Mouse (Mus musculus) lung, embryonic 14.5 days (tissue): ENCODE measurements around the gene Rab8b. TPM values are rescaled to one million over a fixed set of nuclear protein-coding genes. Genes with fewer than 3 reads are reported as not detected.
"Not testable (repeated sequence)": the region's sequence is repeated elsewhere in the genome, so short reads cannot be mapped to it uniquely, and the experiment has no call there.

ENCODE experiments used
- ATAC-seq: fragments of 200-750 bp; cut with Nextera tagmentation; 2 replicates; pipeline ENCODE4 v1.8.0; 2017; ENCODE audit warnings: mild to moderate bottlenecking, moderate TSS enrichment, moderate library complexity; ENCODE audit not compliant: insufficient read depth
- DNase-seq: peaks from one replicate; pipeline ENCODE4 v3.0.0-alpha.2; 2015
- H3K27ac ChIP-seq: fragments of 300-500 bp; sonication (generic); 2 replicates; pipeline ENCODE4 v1.5.1; 2014; ENCODE audit warnings: low read depth, mild to moderate bottlenecking, moderate library complexity
- H3K27me3 ChIP-seq: fragments of 300-500 bp; sonication (generic); 2 replicates; pipeline ENCODE4 v1.6.1; 2014; ENCODE audit warnings: low read length, control low read depth; ENCODE audit not compliant: insufficient read depth
- H3K36me3 ChIP-seq: fragments of 300-500 bp; sonication (generic); 2 replicates; pipeline ENCODE4 v1.6.1; 2014; ENCODE audit warnings: control low read depth; ENCODE audit not compliant: insufficient read depth
- H3K4me1 ChIP-seq: fragments of 300-500 bp; sonication (generic); 2 replicates; pipeline ENCODE4 v1.6.1; 2014; ENCODE audit warnings: antibody characterized with exemption, control low read depth; ENCODE audit not compliant: insufficient read depth
- H3K4me2 ChIP-seq: fragments of 300-500 bp; sonication (generic); 2 replicates; pipeline ENCODE4 v1.6.1; 2014; ENCODE audit warnings: mild to moderate bottlenecking
- H3K4me3 ChIP-seq: fragments of 300-500 bp; sonication (generic); 2 replicates; pipeline ENCODE4 v1.5.1; 2014; ENCODE audit warnings: low read depth, low read length
- H3K9ac ChIP-seq: fragments of 300-500 bp; sonication (generic); 2 replicates; pipeline ENCODE4 v1.6.1; 2014
- H3K9me3 ChIP-seq: fragments of 300-500 bp; sonication (generic); 2 replicates; pipeline ENCODE4 v1.6.1; 2016; ENCODE audit warnings: low read depth, low read length, control low read depth
- CTCF ChIP-seq: IDR thresholded peaks from 2 replicates; pipeline ENCODE4 v1.5.1; 2016; ENCODE audit warnings: antibody characterized with exemption, low read depth
- WGBS: fragments of 180-500 bp; shearing (Covaris S2); extraction: QIAGEN DNeasy Blood & Tissue Kit; methylation state at CpG from one replicate; pipeline ENCODE4 v1.1.7; 2014; 5-methylcytosine and 5-hydroxymethylcytosine counted together
- polyA plus RNA-seq: library from polyadenylated mRNA; unstranded; fragments of >200 nt; fragmentation: Nextera tagmentation; extraction: Ambion mirVana; gene quantifications from 2 replicates; pipeline ENCODE4 v1.2.1, GENCODE M21; 2014

Gene Rab8b
- polyA plus RNA-seq, 1 experiment from 2014 or later, result 35.0 TPM

- H3K27me3 ChIP-seq, result no peaks in the 10 kb centered on the region
- no peak overlapping the region; the same call in 1 of the 2 replicates for H3K27ac ChIP-seq
- no peak for DNase-seq
- peaks cover 21% of the 10 kb centered on the region for H3K4me1 ChIP-seq
- H3K4me2 ChIP-seq, result peak overlapping the region; percentile 84
- no peak for ATAC-seq
- H3K9me3 ChIP-seq, result no peaks in the 10 kb centered on the region
- H3K36me3 ChIP-seq, result no peaks in the 10 kb centered on the region
- WGBS, result 84% methylated on average over 8 of the region's 8 CpGs
- no peak overlapping the region for H3K9ac ChIP-seq
- 0 out of 2 replicates have a peak overlapping the region, but pooled peaks have one; percentile 72 for H3K4me3 ChIP-seq
- TF ChIP-seq CTCF, result no peak
Observed at GRCm38 (mm10) chr9:66917216-66917891, 2.1 kb downstream of the Rab8b start.

GRCm38 (mm10) chr9:66915869-66916785, 3.4 kb downstream of the Rab8b start:
- no peak for TF ChIP-seq CTCF
- Histone ChIP-seq H3K27me3 (no peaks in the 10 kb centered on the region), H3K4me3 (no peak overlapping the region), H3K4me1 (peaks cover 21% of the 10 kb centered on the region), H3K9me3 (no peaks in the 10 kb centered on the region), H3K9ac (no peak overlapping the region), H3K4me2 (peak overlapping the region; percentile 8; the same call in 1 of the 2 replicates), H3K27ac (peak overlapping the region; percentile 5), H3K36me3 (no peaks in the 10 kb centered on the region)
- DNase-seq (no peak), ATAC-seq (no peak)
- WGBS, result 80% methylated on average over 9 of the region's 9 CpGs

GRCm38 (mm10) chr9:66915401-66915800, 4.1 kb downstream of the Rab8b start:
- DNase-seq (no peak), ATAC-seq (no peak)
- H3K9ac ChIP-seq, result no peak overlapping the region
- H3K36me3 ChIP-seq, result no peaks in the 10 kb centered on the region
- TF ChIP-seq CTCF, result no peak
- 68% methylated on average over 5 of the region's 5 CpGs for WGBS
- H3K27me3 ChIP-seq, result no peaks in the 10 kb centered on the region
- peaks cover 19% of the 10 kb centered on the region for H3K4me1 ChIP-seq
- no peak overlapping the region for H3K4me2 ChIP-seq
- peak overlapping the region; percentile 5 for H3K27ac ChIP-seq
- no peaks in the 10 kb centered on the region for H3K9me3 ChIP-seq
- H3K4me3 ChIP-seq, result no peak overlapping the region

- no peak for ATAC-seq
- whole genome bisulfite sequencing, result 60% methylated on average over 3 of the region's 3 CpGs
- DNase-seq, result peak; percentile 40
- no peaks in the 10 kb centered on the region for H3K27me3 ChIP-seq
- H3K9me3 ChIP-seq, result no peaks in the 10 kb centered on the region
- no peaks in the 10 kb centered on the region for H3K36me3 ChIP-seq
- peak overlapping the region; percentile 51; the same call in 1 of the 2 replicates for H3K27ac ChIP-seq
- no peak for TF ChIP-seq CTCF
- peaks cover 19% of the 10 kb centered on the region for H3K4me1 ChIP-seq
- H3K4me3 ChIP-seq, result no peak overlapping the region
- no peak overlapping the region for H3K4me2 ChIP-seq
- no peak overlapping the region for H3K9ac ChIP-seq
Observed at GRCm38 (mm10) chr9:66914540-66914939, 4.9 kb downstream of the Rab8b start.

GRCm38 (mm10) chr9:66913254-66913934, 6.1 kb downstream of the Rab8b start:
- 92% methylated on average over 5 of the region's 5 CpGs for WGBS
- not testable (repeated sequence) for DNase-seq, H3K27me3 ChIP-seq, H3K4me3 ChIP-seq, H3K9ac ChIP-seq, ATAC-seq, H3K36me3 ChIP-seq, H3K4me2 ChIP-seq, H3K9me3 ChIP-seq
- Histone ChIP-seq H3K27ac (peak overlapping the region; percentile 51; the same call in 1 of the 2 replicates), H3K4me1 (peaks cover 22% of the 10 kb centered on the region)

GRCm38 (mm10) chr9:66912304-66912703, 7.2 kb downstream of the Rab8b start:
- H3K9me3 ChIP-seq, result no peaks in the 10 kb centered on the region
- DNase-seq (no peak), ATAC-seq (no peak)
- no peak overlapping the region for H3K9ac ChIP-seq
- H3K27me3 ChIP-seq, result no peaks in the 10 kb centered on the region
- no peak overlapping the region for H3K4me3 ChIP-seq
- H3K27ac ChIP-seq, result no peak overlapping the region
- H3K36me3 ChIP-seq, result no peaks in the 10 kb centered on the region
- no peak overlapping the region for H3K4me2 ChIP-seq
- no peak for TF ChIP-seq CTCF
- peaks cover 16% of the 10 kb centered on the region; the same call in 1 of the 2 replicates for H3K4me1 ChIP-seq
